In genomic region chr11:47211531-47211930, GRCm38 (mm10) we compare ENCODE assay signal across 15 mouse cellular contexts.
"Had no signal": no experiment of that assay in that cellular context is flagged by ENCODE, and none has a peak within 500 bp of the region (broad histone marks: within the 10 kb centered on the region; RNA-seq: fewer than 3 reads in every experiment).

No protein-coding gene starts in this region.

- DNase-seq: gastrocnemius, adult 2 months; gastrocnemius, postnatal 10 days; gastrocnemius, postnatal 25 days; heart, adult 2 months; heart, postnatal 14 days; heart, postnatal 4 days; kidney, adult 18-20 months; kidney, adult 8-10 months; kidney, postnatal 10 days; kidney, postnatal 25 days; kidney, postnatal 4 days; layer of hippocampus, adult 9-11 months; layer of hippocampus, postnatal 36 days; left cerebral cortex, postnatal 4 days; liver, embryonic 13.5 days had no signal
